Mouse (Mus musculus): Measurements from ENCODE around the gene Wdr37. TPM values are rescaled to one million over a fixed set of nuclear protein-coding genes. Genes with fewer than 3 reads are reported as not detected.

Wdr37 gene
- polyA plus RNA-seq, 2 experiments from 2014 or later = 41.7 to 47.6 TPM

DNA sequence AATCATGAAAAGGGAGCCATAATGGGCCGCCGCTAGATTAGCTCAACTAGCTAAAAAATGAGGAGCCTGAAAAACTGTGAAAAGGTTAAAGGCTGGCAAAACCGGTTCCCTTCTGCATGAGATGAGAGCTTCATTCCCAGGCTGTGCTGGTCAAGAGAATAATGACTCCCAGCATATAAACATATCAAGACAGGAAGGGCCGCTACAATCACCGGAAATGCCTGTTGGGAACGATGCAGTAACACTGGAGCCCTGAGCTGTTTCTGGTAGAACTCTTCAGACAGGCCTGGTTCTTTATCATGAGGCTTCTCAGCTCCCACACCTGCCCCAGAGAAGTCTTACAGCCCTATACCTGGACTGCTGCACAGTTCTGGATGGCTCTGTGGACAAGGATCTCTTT lies 31.8 kb downstream of the Wdr37 start:
- ATAC-seq = no peak

DNA sequence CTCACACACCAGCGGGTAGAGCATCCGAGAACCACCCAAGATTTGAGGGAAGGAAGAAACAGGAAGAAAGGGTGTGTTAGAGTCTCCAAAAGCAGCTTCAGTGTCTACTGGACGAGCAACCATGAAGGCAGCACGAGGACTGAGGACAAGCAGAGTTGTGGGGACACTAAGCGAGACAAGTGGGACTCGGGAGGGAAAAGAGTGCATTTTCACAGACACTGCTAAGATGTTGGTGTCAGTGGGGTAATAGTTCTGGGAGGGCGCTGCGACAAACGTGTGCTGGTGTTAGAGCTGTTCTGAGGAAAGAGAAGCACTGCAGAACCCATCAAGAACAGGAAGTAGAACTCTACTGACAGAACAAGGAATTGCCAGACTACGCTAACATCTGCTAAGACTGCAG lies 32.6 kb downstream of the Wdr37 start:
- no peak for ATAC-seq

DNA sequence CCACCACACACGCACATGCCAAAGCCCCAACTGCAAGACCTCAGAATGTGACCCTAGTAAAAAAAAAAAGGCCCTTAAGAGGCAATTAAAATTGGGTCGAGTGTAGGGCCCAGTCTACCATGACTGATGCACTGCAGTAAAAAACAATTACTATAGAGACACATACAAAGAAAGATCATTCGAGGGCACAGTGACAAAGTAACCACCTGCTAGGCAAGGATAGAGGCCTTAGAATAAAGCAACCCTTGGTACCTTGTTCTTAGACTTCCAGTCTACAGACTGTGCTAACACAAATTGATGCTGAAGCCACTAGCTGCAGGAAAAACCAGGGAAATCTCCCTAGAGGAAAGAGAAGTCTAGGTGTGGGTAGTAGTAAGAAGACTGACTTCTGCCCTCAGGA lies 33.3 kb downstream of the Wdr37 start:
- ATAC-seq = no peak

GRCm38 (mm10) chr13:8834573-8834972 lies 37.1 kb downstream of the Wdr37 start:
- no peak for ATAC-seq

DNA sequence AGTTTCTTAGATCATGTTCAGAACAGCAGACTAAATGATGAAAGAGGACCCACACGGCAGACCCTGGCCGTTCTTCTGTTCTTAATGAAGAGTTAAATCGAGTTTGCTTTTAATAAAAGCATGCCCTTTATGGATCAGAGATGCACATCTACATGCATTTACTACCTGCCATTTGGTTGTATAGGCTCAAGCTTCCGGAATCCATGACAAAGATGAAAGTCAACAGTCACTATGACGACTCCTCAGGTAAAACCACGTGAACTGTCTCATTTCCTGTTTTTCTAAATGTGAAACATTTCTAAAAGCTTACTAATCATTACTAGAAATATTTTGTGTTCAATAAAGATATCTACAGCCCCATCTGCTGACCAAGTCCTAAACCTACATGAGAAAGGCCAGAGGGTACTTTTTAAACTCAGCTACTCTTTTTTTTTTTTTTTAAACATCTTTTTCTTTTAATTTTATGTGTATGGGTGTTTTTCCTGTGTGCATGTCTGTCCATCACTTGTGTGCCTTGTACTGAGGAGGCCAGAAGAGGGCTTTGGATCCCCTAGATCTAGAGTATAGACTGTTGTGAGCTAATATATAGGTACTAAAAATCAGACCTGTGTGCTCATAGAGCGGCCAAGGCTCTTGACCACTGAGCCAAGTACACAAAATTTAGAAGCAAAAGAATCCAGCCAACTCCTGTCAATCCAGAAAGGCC lies 40.0 kb downstream of the Wdr37 start:
- ATAC-seq = peak; percentile 96

DNA sequence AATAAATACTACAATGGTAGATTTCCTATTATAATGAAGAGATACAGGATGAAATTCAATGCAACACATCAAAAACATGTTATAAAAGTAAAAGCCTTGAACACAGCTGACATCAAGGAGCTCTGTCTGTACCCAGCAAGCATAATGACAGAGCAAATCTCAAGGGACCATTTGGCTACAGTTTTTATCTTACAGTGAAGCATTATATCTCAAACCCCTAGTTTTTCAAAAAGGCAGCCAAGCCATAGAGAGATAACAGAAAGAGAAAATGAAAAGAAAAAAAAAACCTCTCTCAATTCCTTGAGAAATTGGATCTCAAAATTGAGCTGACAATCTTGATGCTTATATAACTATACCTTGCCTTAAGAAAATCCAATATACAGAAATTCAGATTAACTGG lies 41.0 kb downstream of the Wdr37 start:
- ATAC-seq = no peak

DNA sequence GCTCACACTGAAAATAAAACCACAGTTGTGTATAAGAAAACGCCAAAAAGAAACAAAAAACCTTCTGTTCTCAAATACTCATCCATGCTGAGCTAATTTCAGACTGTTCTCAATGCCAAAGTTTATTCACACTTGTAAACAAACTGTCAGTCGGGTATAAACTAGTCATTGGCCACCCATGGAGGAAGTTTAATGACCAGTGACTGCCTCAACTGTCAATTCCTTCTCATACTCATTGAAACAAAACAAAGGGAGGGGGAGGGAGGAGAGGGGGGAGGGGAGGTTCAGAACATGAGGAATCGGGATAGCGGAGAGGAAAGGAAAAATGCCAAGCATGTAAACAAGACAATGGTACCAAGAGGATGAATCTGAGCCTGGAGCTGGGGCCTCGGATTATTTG lies 41.9 kb downstream of the Wdr37 start:
- ATAC-seq = no peak

DNA sequence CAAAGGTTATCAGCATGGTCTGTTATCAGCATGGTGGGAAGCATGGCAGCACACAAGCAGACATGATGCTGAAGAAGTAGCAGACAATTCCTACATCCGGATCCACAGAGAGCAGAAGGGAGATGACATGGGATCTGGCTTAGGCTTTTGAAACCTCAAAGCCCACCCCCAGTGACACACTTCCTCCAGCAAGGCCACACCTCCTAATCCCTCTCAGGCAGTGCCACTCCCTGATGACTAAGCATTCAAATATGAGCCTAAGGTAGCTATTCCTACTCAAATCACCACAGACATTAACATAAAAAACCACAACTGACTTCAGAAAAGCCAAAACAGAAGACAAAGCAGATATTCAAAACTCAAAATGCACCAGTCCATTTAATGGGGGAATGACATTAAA lies 42.8 kb downstream of the Wdr37 start:
- ATAC-seq = no peak

DNA sequence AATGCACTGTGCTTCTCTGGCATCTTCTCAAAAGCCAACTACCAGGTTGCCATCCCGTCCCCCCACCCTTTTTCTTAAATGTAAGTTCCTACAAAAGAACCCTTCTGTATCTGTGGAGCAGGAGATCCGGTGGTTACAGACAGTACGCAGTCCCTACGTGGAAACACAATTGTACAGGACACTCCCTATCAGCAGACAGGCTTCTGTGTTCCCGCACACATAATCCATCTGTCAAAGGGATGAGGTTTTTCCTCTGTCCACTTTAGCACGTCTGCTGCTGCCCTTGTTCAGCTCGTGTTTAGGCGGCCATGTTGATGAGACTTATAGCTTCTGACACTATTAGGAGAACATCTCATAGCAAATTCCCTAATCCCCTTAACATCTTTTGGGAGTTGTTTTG lies 48.2 kb downstream of the Wdr37 start:
- no peak for ATAC-seq

GRCm38 (mm10) chr13:8823120-8823519 lies 48.6 kb downstream of the Wdr37 start:
- ATAC-seq = no peak

GRCm38 (mm10) chr13:8822201-8822600 lies 49.5 kb downstream of the Wdr37 start:
- no peak for ATAC-seq

GRCm38 (mm10) chr13:8805931-8806330 lies 65.8 kb downstream of the Wdr37 start:
- no peak for ATAC-seq

DNA sequence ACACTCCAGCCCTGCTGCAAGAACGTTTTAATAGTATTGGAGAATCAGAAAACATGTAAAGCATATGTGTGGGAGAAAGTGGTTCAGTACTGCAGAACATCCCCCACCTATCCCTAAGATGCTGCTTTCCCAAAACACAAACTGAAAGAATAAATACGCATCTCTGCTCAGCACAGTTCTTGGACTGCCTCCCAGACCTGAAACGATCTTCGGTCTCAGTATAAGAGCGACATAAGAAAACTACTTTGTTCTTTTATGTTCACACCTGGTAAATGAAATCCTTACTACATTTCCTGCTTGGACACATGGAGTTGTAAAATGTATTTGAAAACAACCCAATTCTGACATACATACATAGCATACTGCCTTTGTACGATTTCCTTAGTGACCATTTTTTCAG lies 71.1 kb downstream of the Wdr37 start:
- no peak for ATAC-seq

- ATAC-seq = no peak
These were observed 78.5 kb downstream of the Wdr37 start for GRCm38 (mm10) chr13:8793217-8793616.

DNA sequence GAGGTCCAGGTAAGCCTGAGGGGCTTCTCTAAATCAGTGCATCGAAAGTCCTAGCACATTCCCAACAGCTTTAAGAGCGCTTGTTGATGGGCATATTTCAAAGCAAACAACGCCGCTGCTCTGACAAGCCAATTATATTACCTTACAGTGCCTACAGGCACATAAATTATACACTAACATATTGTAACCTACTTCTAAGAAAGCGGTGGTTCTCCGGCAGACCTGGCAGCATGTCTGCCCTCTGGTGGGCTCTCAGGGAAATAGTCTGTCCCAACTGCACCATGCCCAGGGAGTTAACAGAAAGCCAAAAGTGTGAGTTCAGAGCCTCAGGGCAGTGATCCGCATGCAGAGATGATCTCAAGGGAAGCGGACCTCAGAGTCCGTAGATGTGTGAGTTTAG lies 86.5 kb downstream of the Wdr37 start:
- ATAC-seq = peak; percentile 66

GRCm38 (mm10) chr13:8784308-8785061 lies 87.2 kb downstream of the Wdr37 start:
- ATAC-seq = no peak

DNA sequence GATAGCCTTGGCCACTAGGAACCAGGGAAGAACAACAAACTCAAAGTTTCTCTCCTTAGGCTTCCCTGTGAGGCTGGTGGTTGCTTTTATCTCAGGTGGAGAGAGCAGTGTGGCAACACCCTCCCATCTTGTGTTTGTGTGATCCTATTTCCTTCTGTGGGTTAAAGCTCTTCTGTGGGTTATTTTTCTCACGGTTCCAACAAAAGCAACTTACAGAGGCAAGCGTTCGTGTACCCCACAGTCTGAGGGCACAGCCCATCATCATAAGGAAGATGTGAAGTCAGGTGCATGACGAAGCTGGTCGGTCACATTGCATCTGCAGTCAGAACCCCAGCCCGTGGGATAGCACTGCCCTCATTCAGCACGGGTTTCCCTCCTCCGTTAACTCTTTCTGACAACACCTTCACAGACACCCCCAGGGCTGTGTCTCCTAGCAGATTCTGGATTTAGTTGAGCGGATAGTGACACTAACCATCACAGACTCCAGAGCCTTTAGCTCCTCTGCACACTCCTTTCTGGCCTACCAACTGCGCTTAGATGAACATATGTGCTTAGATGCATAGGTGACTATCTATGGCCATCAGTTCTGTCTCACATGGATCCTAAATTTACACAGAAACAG lies 87.9 kb downstream of the Wdr37 start:
- ATAC-seq = no peak

- no peak for ATAC-seq
These were observed 89.1 kb downstream of the Wdr37 start for GRCm38 (mm10) chr13:8782636-8783035.

GRCm38 (mm10) chr13:8780441-8780840 lies 91.3 kb downstream of the Wdr37 start:
- peak; percentile 46 for ATAC-seq

DNA sequence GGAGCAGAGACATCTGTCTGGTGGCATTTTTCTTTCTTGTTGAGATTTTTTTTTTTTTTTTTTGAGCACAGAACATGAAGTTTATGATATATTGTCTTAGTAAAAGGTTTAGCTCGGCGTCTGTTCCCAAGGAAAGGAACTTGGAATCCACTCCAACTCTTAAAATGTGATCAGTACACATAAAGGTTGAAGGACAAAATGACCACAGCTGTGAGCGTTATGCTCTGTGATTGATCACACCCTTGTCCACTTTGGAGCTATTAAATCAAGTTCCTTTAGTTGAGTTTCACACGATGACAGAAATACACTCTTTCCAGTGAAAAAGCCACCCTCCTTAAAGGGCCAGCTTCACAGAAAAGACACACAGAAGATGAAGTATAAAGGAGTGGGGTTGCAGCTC lies 101.1 kb downstream of the Wdr37 start:
- ATAC-seq = no peak

DNA sequence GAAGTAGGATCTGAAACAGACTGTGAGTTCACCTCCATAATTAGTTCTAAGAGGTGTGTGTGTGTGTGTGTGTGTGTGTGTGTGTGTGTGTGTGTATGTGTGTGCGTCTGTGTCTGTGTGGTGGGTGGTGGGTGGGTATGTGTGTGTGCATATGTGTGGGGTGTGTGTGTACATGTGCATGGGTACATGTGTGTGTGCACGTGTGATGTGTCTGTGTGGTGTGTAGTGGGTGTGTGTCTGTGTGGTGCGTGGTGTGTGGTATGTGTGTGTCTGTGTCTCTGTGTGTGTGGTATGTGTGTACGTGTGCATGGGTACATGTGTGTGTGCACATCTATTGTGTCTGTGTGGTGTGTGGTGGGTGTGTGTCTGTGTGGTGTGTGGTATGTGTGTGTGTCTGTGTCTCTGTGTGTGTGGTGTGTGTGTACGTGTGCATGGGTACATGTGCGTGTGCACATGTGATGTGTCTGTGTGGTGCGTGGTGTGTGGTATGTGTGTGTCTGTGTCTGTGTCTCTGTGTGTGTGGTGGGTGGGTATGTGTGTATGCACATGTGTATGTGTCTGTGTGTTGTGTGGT lies 102.0 kb downstream of the Wdr37 start:
- ATAC-seq = no peak

GRCm38 (mm10) chr13:8760940-8761339 lies 110.8 kb downstream of the Wdr37 start:
- no peak for ATAC-seq
